Mouse (Mus musculus) inflammation-experienced regulatory T-cells, adult 6 months (primary cell): ENCODE data around the gene Trafd1. TPM values are rescaled to one million over a fixed set of nuclear protein-coding genes. Genes with fewer than 3 reads are reported as not detected.
A peak's percentile ranks its signal among the peaks of the same experiment; 100 is the strongest.
"Not testable (repeated sequence)": the region's sequence is repeated elsewhere in the genome, so short reads cannot be mapped to it uniquely, and the experiment has no call there.

Source experiments
- ATAC-seq: one replicate; pipeline ENCODE4 v1.8.0; 2017
- polyA plus RNA-seq, 3 experiments: library from polyadenylated mRNA; unstranded; fragments of 100-300 nt; shearing (Covaris generic); gene quantifications; one replicate each; pipeline ENCODE4 v1.2.1; 2017

Trafd1 gene
- polyA plus RNA-seq, 3 experiments from 2014 or later = 31.6 to 50.8 (median 39.1) TPM

GRCm38 (mm10) chr5:121384757-121385460 lies 523 bp downstream of the Trafd1 start:
- ATAC-seq = peak; percentile 17

- ATAC-seq = no peak
Observed at GRCm38 (mm10) chr5:121383857-121384756, 1.3 kb downstream of the Trafd1 start.

GRCm38 (mm10) chr5:121380692-121381091 lies 4.7 kb downstream of the Trafd1 start:
- no peak for ATAC-seq

- no peak for ATAC-seq
Observed at GRCm38 (mm10) chr5:121378678-121379256, 6.7 kb downstream of the Trafd1 start.

GRCm38 (mm10) chr5:121376972-121377371 lies 8.5 kb downstream of the Trafd1 start:
- ATAC-seq = not testable (repeated sequence)

- ATAC-seq = no peak
Observed at GRCm38 (mm10) chr5:121374790-121375189, 10.6 kb downstream of the Trafd1 start.

- ATAC-seq = no peak
Observed at GRCm38 (mm10) chr5:121371712-121372111, 13.7 kb downstream of the Trafd1 start.

GRCm38 (mm10) chr5:121367255-121367654 lies 18.2 kb downstream of the Trafd1 start:
- no peak for ATAC-seq

- ATAC-seq = no peak
Observed at GRCm38 (mm10) chr5:121366449-121367225, 18.8 kb downstream of the Trafd1 start.

GRCm38 (mm10) chr5:121363441-121363840 lies 22.0 kb downstream of the Trafd1 start:
- ATAC-seq = no peak

- ATAC-seq = no peak
Observed at GRCm38 (mm10) chr5:121361696-121362095, 23.7 kb downstream of the Trafd1 start.

- ATAC-seq = no peak
Observed at GRCm38 (mm10) chr5:121359229-121359628, 26.2 kb downstream of the Trafd1 start.

- ATAC-seq = no peak
Observed at GRCm38 (mm10) chr5:121343997-121344396, 41.4 kb downstream of the Trafd1 start.

- no peak for ATAC-seq
Observed at GRCm38 (mm10) chr5:121342490-121342889, 42.9 kb downstream of the Trafd1 start.

- peak; percentile 91 for ATAC-seq
Observed at GRCm38 (mm10) chr5:121340965-121341473, 44.4 kb downstream of the Trafd1 start.

GRCm38 (mm10) chr5:121339507-121340230 lies 45.8 kb downstream of the Trafd1 start:
- no peak for ATAC-seq

- no peak for ATAC-seq
Observed at GRCm38 (mm10) chr5:121336776-121337175, 48.7 kb downstream of the Trafd1 start.

- no peak for ATAC-seq
Observed at GRCm38 (mm10) chr5:121336009-121336408, 49.4 kb downstream of the Trafd1 start.

- peak; percentile 35 for ATAC-seq
Observed at GRCm38 (mm10) chr5:121335426-121335825, 50.0 kb downstream of the Trafd1 start.

GRCm38 (mm10) chr5:121334454-121334853 lies 51.0 kb downstream of the Trafd1 start:
- no peak for ATAC-seq

- no peak for ATAC-seq
Observed at GRCm38 (mm10) chr5:121333976-121334375, 51.5 kb downstream of the Trafd1 start.

GRCm38 (mm10) chr5:121331731-121332130 lies 53.7 kb downstream of the Trafd1 start:
- ATAC-seq = no peak
